Mouse (Mus musculus): ENCODE results near the gene Fam83g. TPM values are rescaled to one million over a fixed set of nuclear protein-coding genes. Genes with fewer than 3 reads are reported as not detected.

Fam83g gene
- total and polyA plus RNA-seq, 3 experiments = 19.1 to 63.7 (median 19.2) TPM

DNA sequence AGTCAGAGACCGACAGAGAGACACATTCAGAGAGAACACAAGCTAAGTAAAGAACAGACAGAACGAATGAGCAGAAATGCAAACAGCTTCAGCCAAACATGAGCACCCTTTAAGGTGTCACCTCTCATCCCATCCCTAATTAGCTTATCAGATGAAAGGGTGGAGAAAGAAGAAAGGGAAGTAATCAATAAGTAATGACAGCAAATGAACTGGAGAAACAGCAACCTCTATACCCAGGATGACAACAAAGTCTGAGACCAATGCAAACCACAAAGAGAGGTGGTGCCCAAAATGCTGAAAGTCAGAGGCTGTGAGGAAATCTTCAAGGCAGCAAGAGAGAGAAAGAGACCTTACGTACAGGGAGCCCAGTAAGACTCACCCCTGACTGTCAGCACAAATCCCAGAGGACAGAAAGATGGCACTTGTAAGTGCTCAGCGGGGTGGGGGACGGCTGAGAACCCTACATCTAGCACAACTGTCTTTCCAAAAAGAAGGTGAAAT is 38.5 kb upstream of the Fam83g start (continued):
- TF ChIP-seq ZMIZ1 (IDR thresholded peaks at IDR 0.05; ENCODE audit: low read depth, low read length) (peak; percentile 70; the same call in 1 of the 2 replicates), SMC3 (IDR thresholded peaks at IDR 0.05; ENCODE audit: low read depth, low read length) (peak; percentile 3; the same call in 1 of the 2 replicates), JUN (IDR thresholded peaks at IDR 0.05; ENCODE audit: insufficient read depth, low read depth, low read length) (no peak), KAT2A (IDR thresholded peaks at IDR 0.05; ENCODE audit: insufficient replicate concordance, low read length) (0 out of 2 replicates have a peak, but pooled peaks have one; percentile 7), MYC (IDR thresholded peaks at IDR 0.05; ENCODE audit: low read depth, low read length) (no peak; the same call in 1 of the 2 replicates), JUND (conservative IDR thresholded peaks at IDR 0.05; ENCODE audit: low read depth, low read length) (peak; percentile 29; the same call in 1 of the 2 replicates), MEF2A (IDR thresholded peaks at IDR 0.05; ENCODE audit: borderline replicate concordance, low read depth, low read length) (0 out of 2 replicates have a peak, but pooled peaks have one; percentile 57), RAD21 (IDR thresholded peaks at IDR 0.05; ENCODE audit: low read depth, low read length) (no peak; the same call in none of the 2 replicates), NELFE (IDR thresholded peaks at IDR 0.05; ENCODE audit: low read depth, low read length) (peak; percentile 52)

DNA sequence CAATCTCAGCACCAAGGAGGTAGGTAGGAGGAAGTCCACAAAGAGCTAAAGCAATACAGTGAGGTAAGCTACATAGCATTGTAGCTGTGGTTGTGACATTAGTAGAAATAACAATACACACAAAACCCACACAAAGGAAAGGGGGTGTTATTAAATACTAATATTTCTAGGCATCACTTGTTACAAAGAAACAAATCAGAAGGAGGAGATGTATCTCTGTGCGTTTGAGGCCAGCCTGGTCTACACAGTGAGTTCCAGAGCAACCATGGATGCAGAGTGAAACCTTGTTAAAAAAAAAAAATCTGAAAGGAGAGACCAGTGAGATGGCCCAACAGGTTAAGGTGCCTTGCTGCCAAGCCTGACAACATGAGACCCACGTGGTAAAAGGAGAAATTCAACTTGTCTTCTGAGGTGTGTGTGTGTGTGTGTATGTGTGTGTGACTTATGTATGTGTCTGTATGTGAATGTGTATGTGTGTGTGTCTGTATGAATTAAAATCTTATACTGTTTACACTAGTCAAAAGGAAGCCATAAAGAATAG is 37.3 kb upstream of the Fam83g start:
- peak overlapping the region; percentile 99 for H3K27ac ChIP-seq (ENCODE audit: insufficient read depth, low read depth)

DNA sequence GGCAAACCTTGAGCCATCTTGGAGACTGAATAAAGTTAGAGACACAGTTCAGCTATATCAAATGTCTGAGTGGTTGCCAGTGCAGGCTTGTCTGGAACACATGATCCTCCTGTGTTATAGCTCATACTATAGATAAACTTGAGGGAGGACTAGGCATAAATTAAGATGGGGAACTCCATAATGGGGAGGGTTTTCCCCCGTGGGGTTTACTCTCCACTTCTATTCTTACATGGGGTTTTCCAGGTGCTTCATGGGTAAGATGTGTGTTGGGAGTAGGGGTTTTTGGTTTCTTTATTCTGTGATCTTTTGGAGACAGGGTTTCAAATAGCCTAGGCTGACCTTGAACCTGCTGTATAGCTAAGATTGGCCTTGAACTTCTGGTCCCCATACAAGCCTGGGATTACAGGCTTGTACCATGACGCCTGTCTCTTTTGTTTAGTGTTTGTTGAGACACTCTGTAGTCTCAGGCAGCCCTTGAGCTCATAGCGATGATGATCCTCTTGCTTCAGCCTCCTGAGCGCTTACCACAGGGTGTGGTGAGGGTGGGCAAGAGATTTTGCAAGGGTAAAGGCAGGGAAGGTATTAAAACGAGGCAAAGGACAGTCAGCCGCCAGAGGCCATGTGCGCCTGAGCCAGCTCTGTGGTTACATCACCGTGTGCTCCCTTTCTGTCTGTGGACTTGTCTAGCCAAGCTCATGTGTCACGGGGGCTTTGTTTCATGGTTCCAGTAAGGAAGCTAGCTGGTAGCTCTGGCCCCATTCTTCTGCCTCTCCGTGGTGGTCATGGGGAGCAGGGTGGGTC is 36.6 kb upstream of the Fam83g start:
- Histone ChIP-seq H3K4me1 (ENCODE audit: control insufficient read depth in 1 of 2, insufficient read depth in 2 of 2) (peaks cover 53 to 92% of the 10 kb centered on the region in 2 experiments), H3K4me3 (replicated peaks in 1 of 3; ENCODE audit: low read depth in 2 of 3, low read length in 2 of 3, poor library complexity in 1 of 3) (peak overlapping the region in 1 of 3 experiments; percentile 9), H3K27ac (ENCODE audit: insufficient read depth, low read depth) (peak overlapping the region; percentile 100), H3K79me2 (replicated peaks; ENCODE audit: control insufficient read depth, extremely low read depth, insufficient read depth, poor library complexity, severe bottlenecking) (peaks cover 3% of the 10 kb centered on the region), H3K27me3 (replicated peaks) (no peaks in the 10 kb centered on the region), H3K9ac (ENCODE audit: insufficient read depth, low read depth) (peak overlapping the region; percentile 78), H3K4me2 (ENCODE audit: insufficient read depth, low read depth, poor library complexity, severe bottlenecking) (peak overlapping the region; percentile 52), H3K36me3 (replicated peaks in 1 of 2; ENCODE audit: control insufficient read depth in 1 of 2, insufficient read depth in 1 of 2, low read length in 1 of 2) (no peaks in the 10 kb centered on the region), H3K9me3 (replicated peaks; ENCODE audit: low read length) (no peaks in the 10 kb centered on the region)
- dilution Hi-C loops (cut with MboI; ENCODE audit: extremely low pct_ligation_motif_present, extremely low pct_unique_long_range_greater_than_20kb, low sequenced_read_pairs) = no loop called here
- DNase-seq (ENCODE audit: extremely low read depth) = peak; percentile 99
- in situ Hi-C loops (cut with MboI; ENCODE audit: low pct_ligation_motif_present, low pct_unique_long_range_greater_than_20kb, low sequenced_read_pairs) = no loop called here
- TF ChIP-seq TCF12 (IDR thresholded peaks at IDR 0.05; ENCODE audit: low read depth, low read length) = peak; percentile 98
- TF ChIP-seq JUND (conservative IDR thresholded peaks at IDR 0.05; ENCODE audit: low read depth, low read length) = peak; percentile 87
- no peak for TF ChIP-seq ZC3H11A (IDR thresholded peaks at IDR 0.05; ENCODE audit: low read depth, low read length)
- TF ChIP-seq MEF2A (IDR thresholded peaks at IDR 0.05; ENCODE audit: borderline replicate concordance, low read depth, low read length) = peak; percentile 99
- peak; percentile 58; the same call in 1 of the 2 replicates for TF ChIP-seq MAFK (IDR thresholded peaks at IDR 0.05; ENCODE audit: insufficient replicate concordance, low read length)
- peak; percentile 92 for TF ChIP-seq TBP (conservative IDR thresholded peaks at IDR 0.05; ENCODE audit: low read depth, low read length)
- TF ChIP-seq NELFE (IDR thresholded peaks at IDR 0.05; ENCODE audit: low read depth, low read length) = peak; percentile 66
- peak; percentile 50; the same call in 1 of the 2 replicates for TF ChIP-seq E2F4 (IDR thresholded peaks at IDR 0.05; ENCODE audit: insufficient replicate concordance, low read depth, low read length)
- no peak for TF ChIP-seq GABPA (IDR thresholded peaks at IDR 0.05; ENCODE audit: insufficient replicate concordance, low read depth, low read length)
- TF ChIP-seq ZKSCAN1 (IDR thresholded peaks at IDR 0.05; ENCODE audit: borderline replicate concordance, low read depth, low read length) = no peak
- peak; percentile 67; the same call in 1 of the 2 replicates for TF ChIP-seq MXI1 (IDR thresholded peaks at IDR 0.05; ENCODE audit: low read depth, low read length)
- TF ChIP-seq MYC (IDR thresholded peaks at IDR 0.05; ENCODE audit: low read depth, low read length) = peak; percentile 93
- peak; percentile 91 for TF ChIP-seq CHD1 (IDR thresholded peaks at IDR 0.05; ENCODE audit: low read depth, low read length)
- peak; percentile 55 for TF ChIP-seq USF1 (IDR thresholded peaks at IDR 0.05; ENCODE audit: low read depth, low read length)
- peak; percentile 86 for TF ChIP-seq MAX (IDR thresholded peaks at IDR 0.05; ENCODE audit: low read length)
- TF ChIP-seq HCFC1 (IDR thresholded peaks at IDR 0.05; ENCODE audit: low read depth, low read length) = no peak
- peak; percentile 42; the same call in 1 of the 2 replicates for TF ChIP-seq UBTF (IDR thresholded peaks at IDR 0.05; ENCODE audit: low read depth, low read length)
- TF ChIP-seq USF2 (conservative IDR thresholded peaks at IDR 0.05; ENCODE audit: low read depth, low read length) = no peak

More for the DNA sequence above, 37.3 kb upstream of the Fam83g start:
- H3K27me3 ChIP-seq (replicated peaks) = no peaks in the 10 kb centered on the region
- H3K9ac ChIP-seq (ENCODE audit: insufficient read depth, low read depth) = peak overlapping the region; percentile 78
- in situ Hi-C loops (cut with MboI; ENCODE audit: low pct_ligation_motif_present, low pct_unique_long_range_greater_than_20kb, low sequenced_read_pairs) (no loop called here), dilution Hi-C loops (cut with MboI; ENCODE audit: extremely low pct_ligation_motif_present, extremely low pct_unique_long_range_greater_than_20kb, low sequenced_read_pairs) (no loop called here)
- no peaks in the 10 kb centered on the region for H3K36me3 ChIP-seq (replicated peaks in 1 of 2; ENCODE audit: control insufficient read depth in 1 of 2, insufficient read depth in 1 of 2, low read length in 1 of 2)
- H3K4me3 ChIP-seq (replicated peaks in 1 of 3; ENCODE audit: low read depth in 2 of 3, low read length in 2 of 3, poor library complexity in 1 of 3) = no peak overlapping the region
- no peak for DNase-seq (ENCODE audit: extremely low read depth)
- no peaks in the 10 kb centered on the region; the same call in 1 of the 2 replicates for H3K79me2 ChIP-seq (replicated peaks; ENCODE audit: control insufficient read depth, extremely low read depth, insufficient read depth, poor library complexity, severe bottlenecking)
- peak; percentile 65 for TF ChIP-seq MAX (IDR thresholded peaks at IDR 0.05; ENCODE audit: low read length)
- peak; percentile 83 for TF ChIP-seq ZNF384 (IDR thresholded peaks at IDR 0.05; ENCODE audit: low read depth, low read length)
- 0 out of 2 replicates have a peak, but pooled peaks have one; percentile 12 for TF ChIP-seq EP300 (IDR thresholded peaks at IDR 0.05; ENCODE audit: low read length)
- TF ChIP-seq ETS1 (conservative IDR thresholded peaks at IDR 0.05; ENCODE audit: low read depth, low read length) = no peak
- TF ChIP-seq CHD1 (IDR thresholded peaks at IDR 0.05; ENCODE audit: low read depth, low read length) = peak; percentile 91
- peaks cover 55 to 94% of the 10 kb centered on the region in 2 experiments for H3K4me1 ChIP-seq (ENCODE audit: control insufficient read depth in 1 of 2, insufficient read depth in 2 of 2)
- no peaks in the 10 kb centered on the region for H3K9me3 ChIP-seq (replicated peaks; ENCODE audit: low read length)
- H3K4me2 ChIP-seq (ENCODE audit: insufficient read depth, low read depth, poor library complexity, severe bottlenecking) = no peak overlapping the region; the same call in 1 of the 2 replicates

All from CH12.LX (cell line).